Mouse (Mus musculus) ovary, postnatal 10 days (tissue): ENCODE data around the gene Myh3.
"Not testable (repeated sequence)": the region's sequence is repeated elsewhere in the genome, so short reads cannot be mapped to it uniquely, and the experiment has no call there.

Experiments
- DNase-seq: peaks from one replicate; pipeline ENCODE4 v3.0.0; 2022; ENCODE audit warnings: low spot score

Gene Myh3

GRCm38 (mm10) chr11:67077435-67077834 is 665 bp upstream of the Myh3 start:
- DNase-seq, result no peak

DNA sequence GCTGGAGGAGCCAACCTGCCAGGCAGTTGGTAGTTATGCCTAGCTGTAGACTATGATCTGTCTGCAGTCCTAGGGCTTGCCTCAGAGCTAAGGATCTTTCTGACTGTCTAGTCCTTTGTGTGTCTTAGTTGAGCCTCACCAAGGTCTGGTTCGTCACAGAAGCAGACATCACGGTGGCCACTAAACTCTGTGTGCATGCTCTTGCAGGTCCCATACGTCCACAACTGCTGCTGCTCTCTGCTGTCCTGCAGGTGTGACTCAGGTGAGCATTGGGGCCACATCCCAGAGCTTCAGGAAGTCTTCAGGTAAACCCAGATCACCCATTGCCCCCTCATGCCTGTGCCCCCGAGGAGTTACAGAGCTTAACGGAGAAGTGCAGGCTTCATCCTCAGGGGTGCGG is 788 bp downstream of the Myh3 start:
- no peak for DNase-seq

- DNase-seq, result no peak
Measured at GRCm38 (mm10) chr11:67079740-67080139, 1.6 kb downstream of the Myh3 start.

GRCm38 (mm10) chr11:67080168-67080567 is 2.1 kb downstream of the Myh3 start:
- DNase-seq, result peak; percentile 15

DNA sequence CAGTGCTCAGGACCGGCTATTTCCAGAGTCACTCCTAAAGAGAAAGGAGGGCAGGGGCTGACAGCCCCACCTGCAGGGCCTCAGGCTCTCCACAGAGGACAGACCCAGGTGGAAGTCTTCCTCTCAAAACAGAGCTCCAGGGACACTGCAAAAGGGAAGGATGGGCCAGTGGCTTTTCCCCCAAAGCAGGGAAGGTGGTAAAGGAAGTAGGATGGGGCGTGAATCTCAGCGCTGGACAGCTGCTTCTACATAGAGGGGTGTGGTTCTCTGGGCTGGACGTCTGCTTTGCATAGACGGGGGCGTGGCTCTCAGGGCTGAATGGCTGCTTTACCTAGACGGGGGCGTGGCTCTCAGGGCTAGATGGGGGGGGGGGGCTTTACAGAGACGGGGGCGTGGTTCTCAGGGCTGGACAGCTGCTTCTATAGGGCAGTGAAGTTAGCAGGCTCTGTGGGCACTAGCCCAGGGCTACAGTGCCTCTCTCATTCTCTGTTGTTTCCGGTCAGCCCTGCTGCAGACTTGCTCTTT is 3.1 kb downstream of the Myh3 start:
- no peak for DNase-seq

- no peak for DNase-seq
Measured at GRCm38 (mm10) chr11:67082188-67082587, 4.1 kb downstream of the Myh3 start.

GRCm38 (mm10) chr11:67082793-67083192 is 4.7 kb downstream of the Myh3 start:
- no peak for DNase-seq

GRCm38 (mm10) chr11:67083239-67083638 is 5.1 kb downstream of the Myh3 start:
- DNase-seq, result no peak

DNA sequence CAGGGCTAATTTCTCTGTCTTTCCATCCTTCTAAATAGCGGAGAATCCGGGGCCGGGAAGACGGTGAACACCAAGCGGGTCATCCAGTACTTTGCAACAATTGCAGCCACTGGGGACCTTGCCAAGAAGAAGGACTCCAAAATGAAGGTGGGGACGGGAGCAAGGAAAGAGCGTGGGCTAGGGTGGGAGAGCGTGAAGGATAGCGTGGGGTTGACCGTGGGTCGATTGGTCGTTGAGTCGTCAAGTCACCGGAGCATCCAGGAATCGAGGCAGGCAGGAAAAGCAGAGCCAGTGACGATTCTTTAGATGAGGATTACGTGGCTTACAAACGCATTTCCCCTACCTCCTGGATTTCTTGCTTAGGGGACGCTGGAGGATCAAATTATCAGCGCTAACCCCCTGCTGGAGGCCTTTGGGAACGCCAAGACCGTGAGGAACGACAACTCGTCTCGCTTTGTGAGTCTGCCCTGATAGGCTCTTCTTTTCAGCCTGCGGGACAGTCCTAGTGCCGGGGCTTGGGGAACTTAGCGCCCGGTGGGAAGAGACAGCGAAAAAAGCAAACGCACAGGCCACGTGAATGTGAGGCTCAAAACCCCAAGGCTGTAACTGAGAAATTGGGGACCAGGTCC is 5.7 kb downstream of the Myh3 start:
- no peak for DNase-seq

DNA sequence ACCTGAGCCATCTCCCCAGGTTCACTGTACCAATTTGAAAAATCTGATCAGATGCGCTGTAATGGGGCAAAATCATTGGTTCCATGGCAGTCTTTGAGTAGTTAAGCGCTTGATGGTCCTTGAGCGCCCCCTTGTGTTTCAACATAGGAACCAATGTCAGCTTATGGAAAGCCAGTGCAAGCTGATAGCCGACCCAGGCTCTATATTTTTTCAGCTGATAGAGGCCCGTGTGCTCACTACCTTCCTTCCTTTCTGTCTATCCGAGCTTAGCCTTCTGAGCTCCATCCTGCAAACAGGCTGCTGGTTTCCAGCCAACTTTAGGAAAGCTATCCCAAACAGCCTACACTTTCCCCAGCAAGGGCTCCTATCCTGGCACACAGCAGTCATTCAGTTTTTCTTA is 7.4 kb downstream of the Myh3 start:
- DNase-seq, result peak; percentile 14

GRCm38 (mm10) chr11:67086467-67087164 is 8.5 kb downstream of the Myh3 start:
- no peak for DNase-seq

DNA sequence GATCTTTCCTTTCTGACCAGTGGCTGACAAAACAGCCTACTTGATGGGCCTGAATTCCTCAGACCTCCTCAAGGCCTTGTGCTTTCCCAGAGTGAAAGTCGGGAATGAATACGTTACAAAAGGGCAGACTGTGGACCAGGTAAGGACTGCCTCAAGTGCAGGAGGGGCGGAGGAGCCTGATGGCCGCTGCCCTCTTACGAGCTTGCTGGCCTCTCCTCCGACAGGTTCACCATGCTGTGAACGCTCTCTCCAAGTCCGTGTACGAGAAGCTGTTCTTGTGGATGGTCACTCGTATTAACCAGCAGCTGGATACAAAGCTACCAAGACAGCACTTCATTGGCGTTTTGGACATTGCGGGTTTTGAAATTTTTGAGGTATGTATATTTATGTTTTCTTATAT is 9.1 kb downstream of the Myh3 start:
- DNase-seq, result no peak

GRCm38 (mm10) chr11:67092354-67092753 is 14.3 kb downstream of the Myh3 start:
- not testable (repeated sequence) for DNase-seq

DNA sequence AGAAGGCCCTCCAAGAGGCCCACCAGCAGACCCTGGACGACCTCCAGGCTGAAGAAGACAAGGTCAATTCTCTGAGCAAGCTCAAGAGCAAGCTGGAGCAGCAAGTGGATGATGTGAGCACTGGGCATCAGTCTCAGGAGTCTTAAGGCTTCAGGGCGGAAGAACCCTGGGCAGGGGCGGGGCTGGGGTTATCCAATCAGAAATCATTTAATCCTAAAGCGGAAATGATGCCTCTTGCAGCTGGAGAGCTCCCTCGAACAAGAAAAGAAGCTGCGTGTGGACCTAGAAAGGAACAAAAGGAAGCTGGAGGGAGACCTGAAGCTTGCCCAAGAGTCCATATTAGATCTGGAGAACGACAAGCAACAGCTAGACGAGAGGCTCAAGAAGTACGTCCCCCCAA is 15.1 kb downstream of the Myh3 start:
- no peak for DNase-seq

- no peak for DNase-seq
Measured at GRCm38 (mm10) chr11:67093652-67094051, 15.6 kb downstream of the Myh3 start.

DNA sequence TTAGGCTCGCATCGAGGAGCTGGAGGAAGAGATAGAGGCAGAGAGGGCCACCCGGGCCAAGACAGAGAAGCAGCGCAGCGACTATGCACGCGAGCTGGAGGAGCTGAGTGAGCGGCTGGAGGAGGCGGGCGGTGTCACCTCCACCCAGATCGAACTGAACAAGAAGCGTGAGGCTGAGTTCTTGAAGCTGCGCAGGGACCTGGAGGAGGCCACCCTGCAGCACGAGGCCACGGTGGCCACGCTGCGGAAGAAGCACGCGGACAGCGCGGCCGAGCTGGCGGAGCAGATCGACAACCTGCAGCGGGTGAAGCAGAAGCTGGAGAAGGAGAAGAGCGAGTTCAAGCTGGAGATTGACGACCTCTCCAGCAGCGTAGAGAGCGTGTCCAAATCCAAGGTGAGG is 16.4 kb downstream of the Myh3 start:
- DNase-seq, result no peak

- DNase-seq, result no peak
Measured at GRCm38 (mm10) chr11:67097709-67098108, 19.6 kb downstream of the Myh3 start.

DNA sequence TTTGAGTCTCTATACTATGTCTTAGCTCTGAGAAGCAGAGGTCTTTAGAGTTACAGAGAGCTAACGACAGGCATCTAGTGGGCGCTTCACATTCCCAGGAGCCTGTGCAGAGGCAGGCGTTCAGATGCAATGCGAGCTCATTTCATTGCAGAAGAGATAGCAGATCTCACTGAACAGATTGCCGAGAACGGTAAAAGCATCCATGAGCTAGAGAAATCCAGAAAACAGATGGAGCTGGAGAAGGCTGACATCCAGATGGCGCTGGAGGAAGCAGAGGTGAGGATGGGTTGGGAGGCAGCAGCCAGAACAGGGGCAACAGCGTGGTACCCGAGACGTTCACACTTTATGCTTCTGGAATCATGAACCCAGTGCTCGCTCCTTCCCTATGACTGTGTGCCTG is 20.3 kb downstream of the Myh3 start:
- no peak for DNase-seq

DNA sequence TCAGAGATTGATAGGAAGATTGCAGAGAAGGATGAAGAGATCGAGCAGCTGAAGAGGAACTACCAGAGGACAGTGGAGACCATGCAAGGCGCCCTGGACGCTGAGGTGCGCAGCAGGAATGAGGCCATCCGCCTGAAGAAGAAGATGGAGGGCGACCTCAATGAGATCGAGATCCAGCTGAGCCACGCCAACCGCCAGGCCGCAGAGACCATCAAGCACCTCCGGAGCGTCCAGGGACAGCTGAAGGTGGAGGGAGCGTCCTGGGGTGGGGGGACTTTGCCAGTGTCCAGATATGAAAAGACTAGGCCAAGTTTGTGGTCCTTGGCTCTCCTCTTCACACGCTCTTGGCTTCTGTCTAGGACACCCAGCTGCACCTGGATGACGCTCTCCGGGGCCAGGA is 21.1 kb downstream of the Myh3 start:
- no peak for DNase-seq

GRCm38 (mm10) chr11:67100169-67100568 is 22.1 kb downstream of the Myh3 start:
- DNase-seq, result no peak

DNA sequence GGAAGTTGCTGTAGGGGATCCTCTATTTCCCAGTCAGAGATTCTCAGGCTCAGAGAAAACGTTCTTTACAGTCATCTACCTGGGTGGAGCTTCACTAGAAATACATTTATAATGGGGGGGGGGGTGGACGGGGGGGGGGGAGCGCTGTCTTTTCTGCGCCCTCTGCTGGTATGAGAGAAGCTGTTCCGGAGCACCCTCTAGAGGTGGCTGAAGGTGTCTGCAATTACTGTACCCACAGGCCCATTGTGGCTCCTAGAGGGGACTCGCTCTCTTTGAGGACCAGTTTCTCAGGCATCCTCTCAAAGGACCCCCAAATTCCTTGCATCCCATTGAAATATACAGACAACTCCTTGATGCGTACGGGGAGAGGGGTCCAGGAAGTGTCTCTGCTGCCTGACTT is 23.6 kb downstream of the Myh3 start:
- no peak for DNase-seq

- no peak for DNase-seq
Measured at GRCm38 (mm10) chr11:67103256-67103655, 25.2 kb downstream of the Myh3 start.

GRCm38 (mm10) chr11:67104242-67104641 is 26.1 kb downstream of the Myh3 start:
- no peak for DNase-seq

DNA sequence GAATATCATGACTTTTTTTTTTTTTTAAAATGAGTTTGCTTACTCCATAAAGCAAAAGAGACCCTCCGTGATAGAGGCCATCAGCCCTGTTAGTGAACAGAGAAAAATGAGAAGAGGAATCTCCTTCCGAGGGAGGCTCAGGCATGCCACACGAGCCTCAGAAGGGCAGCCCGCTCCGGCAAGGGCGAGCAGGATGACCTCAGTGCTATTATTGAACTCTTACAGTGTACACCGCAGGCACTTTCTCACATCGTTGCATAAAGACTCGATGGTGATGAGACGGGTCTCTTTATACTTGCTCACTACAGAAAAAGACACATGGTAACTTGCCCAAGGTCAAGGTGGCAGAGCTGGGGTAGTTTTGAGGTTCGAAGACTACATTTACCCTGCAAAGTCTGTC is 26.6 kb downstream of the Myh3 start:
- no peak for DNase-seq
